Mouse (Mus musculus): ENCODE results near the gene OR5BS1P. TPM values are rescaled to one million over a fixed set of nuclear protein-coding genes. Genes with fewer than 3 reads are reported as not detected.

The OR5BS1P gene
- polyA plus RNA-seq, 1 experiment from 2014 or later: not detected

DNA sequence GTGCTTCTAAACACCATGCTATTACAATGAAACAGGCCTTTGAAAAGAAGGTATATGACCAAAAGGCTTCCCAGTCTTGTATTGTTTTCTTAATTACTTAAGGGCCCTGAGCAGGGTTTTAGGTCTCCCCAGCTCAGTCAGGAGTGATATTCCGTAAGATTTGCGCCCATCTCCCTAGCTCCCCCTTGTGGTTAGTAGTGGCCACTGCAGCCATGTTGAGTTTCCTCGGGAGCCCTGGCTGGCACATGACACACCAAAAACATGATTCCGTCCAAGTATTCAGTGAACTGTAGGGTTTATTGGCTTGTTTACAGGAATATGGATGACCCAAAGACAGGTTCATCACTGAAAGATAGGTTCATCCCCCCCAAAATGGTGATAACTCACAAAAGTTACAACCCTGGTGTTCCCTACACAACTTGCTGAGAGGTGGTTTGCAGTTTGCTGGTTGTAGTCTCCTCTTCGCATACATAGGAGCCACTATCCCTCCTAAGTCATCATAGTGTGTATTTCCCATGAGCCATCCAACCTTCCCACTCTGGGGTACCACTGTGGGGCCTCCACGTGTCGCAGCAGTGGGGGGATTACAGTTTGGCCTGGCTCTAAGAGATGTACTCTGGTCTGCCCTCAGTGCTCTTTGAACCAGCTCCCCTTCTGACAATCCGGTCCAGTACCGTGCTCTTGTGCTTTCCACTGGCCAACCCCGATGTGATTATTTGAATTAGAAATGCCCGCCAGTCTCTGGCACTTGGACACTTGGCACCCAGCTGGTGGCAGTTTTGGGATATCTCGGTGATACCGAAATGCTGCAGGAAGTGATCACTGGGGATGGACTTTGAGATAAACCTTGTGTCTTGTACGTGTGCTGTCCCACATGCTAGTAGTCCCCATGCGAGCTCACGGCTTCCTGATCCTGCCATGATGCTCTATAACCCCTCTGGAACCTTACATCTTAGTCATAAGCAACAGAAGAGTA is 48.0 kb downstream of the OR5BS1P start:
- Histone ChIP-seq H3K9ac (replicated peaks; ENCODE audit: low read length) (no peak overlapping the region), H3K36me3 (replicated peaks; ENCODE audit: control insufficient read depth, insufficient read depth, low read depth, low read length) (peaks cover 20% of the 10 kb centered on the region), H3K4me2 (ENCODE audit: low read depth, low read length) (no peak overlapping the region), H3K4me1 (ENCODE audit: control insufficient read depth, insufficient read depth, low read length) (no peaks in the 10 kb centered on the region), H3K4me3 (ENCODE audit: low read depth, low read length) (no peak overlapping the region), H3K27ac (replicated peaks; ENCODE audit: low read depth, low read length) (no peak overlapping the region), H3K27me3 (ENCODE audit: control insufficient read depth, insufficient read depth, low read length) (no peaks in the 10 kb centered on the region), H3K9me3 (replicated peaks; ENCODE audit: control insufficient read depth, low read length) (no peaks in the 10 kb centered on the region)
- ATAC-seq (replicated peaks; ENCODE audit: insufficient number of reproducible peaks, low FRiP score, low TSS enrichment, low read depth) (no peak), DNase-seq (ENCODE audit: low spot score) (peak; percentile 67)
- 73% methylated on average over 16 of the region's 16 CpGs for WGBS

GRCm38 (mm10) chr15:98521245-98521644 is 51.5 kb downstream of the OR5BS1P start:
- 90% methylated on average over 3 of the region's 3 CpGs for WGBS
- ATAC-seq (replicated peaks; ENCODE audit: insufficient number of reproducible peaks, low FRiP score, low TSS enrichment, low read depth): no peak

DNA sequence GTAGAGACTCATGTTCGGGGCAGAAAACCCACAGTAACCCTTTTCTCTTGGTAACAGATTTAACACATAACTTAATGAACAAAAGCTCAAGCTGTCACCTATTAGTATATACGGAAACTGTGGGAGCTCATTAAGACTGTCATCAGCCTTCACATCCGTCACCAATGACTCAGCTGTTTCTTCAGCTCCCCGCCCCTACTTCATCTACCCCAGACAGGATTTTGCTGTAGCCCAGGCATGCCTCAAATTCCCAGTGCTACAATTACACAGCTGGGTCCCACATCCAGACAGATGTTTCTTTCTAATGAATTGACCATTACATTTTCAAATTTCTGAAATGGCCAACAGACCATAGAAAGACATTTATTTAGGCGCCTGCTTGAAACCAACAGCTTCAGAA is 56.4 kb downstream of the OR5BS1P start:
- Histone ChIP-seq H3K36me3 (replicated peaks; ENCODE audit: control insufficient read depth, insufficient read depth, low read depth, low read length) (peaks cover 31% of the 10 kb centered on the region), H3K27ac (replicated peaks; ENCODE audit: low read depth, low read length) (no peak overlapping the region), H3K9me3 (replicated peaks; ENCODE audit: control insufficient read depth, low read length) (no peaks in the 10 kb centered on the region), H3K27me3 (ENCODE audit: control insufficient read depth, insufficient read depth, low read length) (no peaks in the 10 kb centered on the region), H3K4me2 (ENCODE audit: low read depth, low read length) (no peak overlapping the region), H3K4me1 (ENCODE audit: control insufficient read depth, insufficient read depth, low read length) (no peaks in the 10 kb centered on the region), H3K4me3 (ENCODE audit: low read depth, low read length) (no peak overlapping the region), H3K9ac (replicated peaks; ENCODE audit: low read length) (no peak overlapping the region)
- DNase-seq (ENCODE audit: low spot score) (no peak), ATAC-seq (replicated peaks; ENCODE audit: insufficient number of reproducible peaks, low FRiP score, low TSS enrichment, low read depth) (no peak)
- 77% methylated on average over 5 of the region's 5 CpGs for WGBS

More at GRCm38 (mm10) chr15:98521245-98521644, 51.5 kb downstream of the OR5BS1P start:
- Histone ChIP-seq H3K27ac (replicated peaks; ENCODE audit: low read depth, low read length) (no peak overlapping the region), H3K27me3 (ENCODE audit: control insufficient read depth, insufficient read depth, low read length) (no peaks in the 10 kb centered on the region), H3K4me3 (ENCODE audit: low read depth, low read length) (no peak overlapping the region), H3K9ac (replicated peaks; ENCODE audit: low read length) (no peak overlapping the region), H3K36me3 (replicated peaks; ENCODE audit: control insufficient read depth, insufficient read depth, low read depth, low read length) (peaks cover 33% of the 10 kb centered on the region), H3K4me1 (ENCODE audit: control insufficient read depth, insufficient read depth, low read length) (no peaks in the 10 kb centered on the region), H3K9me3 (replicated peaks; ENCODE audit: control insufficient read depth, low read length) (no peaks in the 10 kb centered on the region), H3K4me2 (ENCODE audit: low read depth, low read length) (no peak overlapping the region)
- DNase-seq (ENCODE audit: low spot score): no peak

DNA sequence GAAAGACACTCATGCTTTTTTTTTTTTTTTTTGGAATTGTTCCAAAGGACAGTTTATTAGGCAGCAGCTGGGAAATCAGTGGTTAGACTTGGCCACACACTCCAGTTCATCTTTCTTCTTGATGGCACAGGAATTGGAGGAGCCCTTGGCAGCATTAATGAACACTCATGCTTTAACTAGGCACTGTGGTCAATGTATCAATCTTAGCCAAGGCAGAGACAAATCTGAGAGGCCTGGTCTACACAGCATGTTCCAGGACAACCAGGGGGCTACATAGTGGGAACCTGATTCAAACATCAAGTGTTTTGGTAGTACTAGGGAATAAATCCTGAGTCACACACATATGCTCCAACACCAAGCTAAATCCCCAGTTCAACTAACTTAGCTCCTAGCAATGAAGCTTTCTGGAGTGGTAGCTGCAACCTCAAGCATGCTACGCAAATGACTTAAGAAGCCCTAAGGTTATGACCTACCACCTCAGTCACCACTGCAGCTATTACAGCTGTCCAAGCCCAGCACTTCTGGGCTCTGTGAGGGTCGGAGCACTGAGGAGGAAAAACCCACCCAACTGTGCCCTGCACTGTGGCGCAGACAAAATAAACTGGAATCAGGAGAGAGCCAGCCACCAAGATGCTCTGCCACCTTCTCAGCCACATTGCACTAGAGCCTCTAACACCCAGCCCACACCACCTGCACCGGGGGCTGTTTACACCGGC is 57.5 kb downstream of the OR5BS1P start:
- Histone ChIP-seq H3K9ac (replicated peaks; ENCODE audit: low read length) (no peak overlapping the region), H3K9me3 (replicated peaks; ENCODE audit: control insufficient read depth, low read length) (no peaks in the 10 kb centered on the region), H3K4me3 (ENCODE audit: low read depth, low read length) (no peak overlapping the region), H3K27ac (replicated peaks; ENCODE audit: low read depth, low read length) (no peak overlapping the region), H3K27me3 (ENCODE audit: control insufficient read depth, insufficient read depth, low read length) (no peaks in the 10 kb centered on the region), H3K4me2 (ENCODE audit: low read depth, low read length) (no peak overlapping the region), H3K4me1 (ENCODE audit: control insufficient read depth, insufficient read depth, low read length) (no peaks in the 10 kb centered on the region), H3K36me3 (replicated peaks; ENCODE audit: control insufficient read depth, insufficient read depth, low read depth, low read length) (peaks cover 28% of the 10 kb centered on the region)
- ATAC-seq (replicated peaks; ENCODE audit: insufficient number of reproducible peaks, low FRiP score, low TSS enrichment, low read depth) (no peak), DNase-seq (ENCODE audit: low spot score) (no peak)
- 95% methylated on average over 5 of the region's 5 CpGs for WGBS

- ATAC-seq (replicated peaks; ENCODE audit: insufficient number of reproducible peaks, low FRiP score, low TSS enrichment, low read depth) (no peak), DNase-seq (ENCODE audit: low spot score) (no peak)
- 87% methylated on average over 5 of the region's 5 CpGs for WGBS
- Histone ChIP-seq H3K36me3 (replicated peaks; ENCODE audit: control insufficient read depth, insufficient read depth, low read depth, low read length) (peaks cover 20% of the 10 kb centered on the region), H3K4me3 (ENCODE audit: low read depth, low read length) (no peak overlapping the region), H3K9ac (replicated peaks; ENCODE audit: low read length) (no peak overlapping the region), H3K9me3 (replicated peaks; ENCODE audit: control insufficient read depth, low read length) (no peaks in the 10 kb centered on the region), H3K4me2 (ENCODE audit: low read depth, low read length) (no peak overlapping the region), H3K4me1 (ENCODE audit: control insufficient read depth, insufficient read depth, low read length) (no peaks in the 10 kb centered on the region), H3K27me3 (ENCODE audit: control insufficient read depth, insufficient read depth, low read length) (no peaks in the 10 kb centered on the region), H3K27ac (replicated peaks; ENCODE audit: low read depth, low read length) (no peak overlapping the region)
Measured at GRCm38 (mm10) chr15:98528066-98528563, 58.4 kb downstream of the OR5BS1P start.

Small RNA genes lying within 50 kb of the gene (microRNA-seq; reads per million reads assigned to microRNA genes)
- 1.4 reads per million for gene Mir1291 (ENCODE audit: borderline number of aligned reads)

Other genes with a start within 250 kb of the OR5BS1P start
- gene Gm44579, start 248.9 kb upstream of the OR5BS1P start, polyA plus RNA-seq (2014; fragmentation: Nextera tagmentation; extraction: Ambion mirVana): not detected in 2 replicates
- not detected in 2 replicates for gene Olfr287, start 248.8 kb upstream of the OR5BS1P start, polyA plus RNA-seq (2014; fragmentation: Nextera tagmentation; extraction: Ambion mirVana)
- not detected in 2 replicates for gene Olfr286, start 235.4 kb upstream of the OR5BS1P start, polyA plus RNA-seq (2014; fragmentation: Nextera tagmentation; extraction: Ambion mirVana)
- not detected in 2 replicates for gene H1fnt, start 212.6 kb upstream of the OR5BS1P start, polyA plus RNA-seq (2014; fragmentation: Nextera tagmentation; extraction: Ambion mirVana)
- 0.26 and 0.50 TPM in 2 replicates for gene Zfp641, start 173.7 kb upstream of the OR5BS1P start, polyA plus RNA-seq (2014; fragmentation: Nextera tagmentation; extraction: Ambion mirVana)
- not detected in 2 replicates for gene Olfr285, start 152.5 kb upstream of the OR5BS1P start, polyA plus RNA-seq (2014; fragmentation: Nextera tagmentation; extraction: Ambion mirVana)
- gene Olfr284, start 128.9 kb upstream of the OR5BS1P start, polyA plus RNA-seq (2014; fragmentation: Nextera tagmentation; extraction: Ambion mirVana): not detected in 2 replicates
- gene Olfr283, start 89.0 kb upstream of the OR5BS1P start, polyA plus RNA-seq (2014; fragmentation: Nextera tagmentation; extraction: Ambion mirVana): not detected in 2 replicates
- gene Olfr282, start 38.7 kb upstream of the OR5BS1P start, polyA plus RNA-seq (2014; fragmentation: Nextera tagmentation; extraction: Ambion mirVana): not detected in 2 replicates
- gene Olfr281, start 17.3 kb upstream of the OR5BS1P start, polyA plus RNA-seq (2014; fragmentation: Nextera tagmentation; extraction: Ambion mirVana): not detected in 2 replicates
- 0.38 and 0.39 TPM in 2 replicates for gene Lalba, start 12.8 kb downstream of the OR5BS1P start, polyA plus RNA-seq (2014; fragmentation: Nextera tagmentation; extraction: Ambion mirVana)
- gene Olfr279, start 22.5 kb downstream of the OR5BS1P start, polyA plus RNA-seq (2014; fragmentation: Nextera tagmentation; extraction: Ambion mirVana): not detected in 2 replicates
- 145 and 153 TPM in 2 replicates for gene Kansl2, start 64.4 kb downstream of the OR5BS1P start, polyA plus RNA-seq (2014; fragmentation: Nextera tagmentation; extraction: Ambion mirVana)
- 61.4 and 61.8 TPM in 2 replicates for gene Ccnt1, start 101.0 kb downstream of the OR5BS1P start, polyA plus RNA-seq (2014; fragmentation: Nextera tagmentation; extraction: Ambion mirVana)
- gene 4930415O20Rik, start 101.1 kb downstream of the OR5BS1P start, polyA plus RNA-seq (2014; fragmentation: Nextera tagmentation; extraction: Ambion mirVana): not detected in 2 replicates
- 8.4 and 10.4 TPM in 2 replicates for gene Adcy6, start 140.2 kb downstream of the OR5BS1P start, polyA plus RNA-seq (2014; fragmentation: Nextera tagmentation; extraction: Ambion mirVana)
- gene Cacnb3, start 160.9 kb downstream of the OR5BS1P start, polyA plus RNA-seq (2014; fragmentation: Nextera tagmentation; extraction: Ambion mirVana): 32.3 and 33.4 TPM in 2 replicates
- 20.8 and 22.0 TPM in 2 replicates for gene Ddx23, start 193.0 kb downstream of the OR5BS1P start, polyA plus RNA-seq (2014; fragmentation: Nextera tagmentation; extraction: Ambion mirVana)
- 0.63 and 0.92 TPM in 2 replicates for gene Rnd1, start 207.6 kb downstream of the OR5BS1P start, polyA plus RNA-seq (2014; fragmentation: Nextera tagmentation; extraction: Ambion mirVana)
- gene Ccdc65, start 238.3 kb downstream of the OR5BS1P start, polyA plus RNA-seq (2014; fragmentation: Nextera tagmentation; extraction: Ambion mirVana): 1.3 TPM in 2 replicates

Data from embryonic facial prominence, embryonic 11.5 days (tissue).